Mouse (Mus musculus): ENCODE measurements around the gene Grik5.

DNA sequence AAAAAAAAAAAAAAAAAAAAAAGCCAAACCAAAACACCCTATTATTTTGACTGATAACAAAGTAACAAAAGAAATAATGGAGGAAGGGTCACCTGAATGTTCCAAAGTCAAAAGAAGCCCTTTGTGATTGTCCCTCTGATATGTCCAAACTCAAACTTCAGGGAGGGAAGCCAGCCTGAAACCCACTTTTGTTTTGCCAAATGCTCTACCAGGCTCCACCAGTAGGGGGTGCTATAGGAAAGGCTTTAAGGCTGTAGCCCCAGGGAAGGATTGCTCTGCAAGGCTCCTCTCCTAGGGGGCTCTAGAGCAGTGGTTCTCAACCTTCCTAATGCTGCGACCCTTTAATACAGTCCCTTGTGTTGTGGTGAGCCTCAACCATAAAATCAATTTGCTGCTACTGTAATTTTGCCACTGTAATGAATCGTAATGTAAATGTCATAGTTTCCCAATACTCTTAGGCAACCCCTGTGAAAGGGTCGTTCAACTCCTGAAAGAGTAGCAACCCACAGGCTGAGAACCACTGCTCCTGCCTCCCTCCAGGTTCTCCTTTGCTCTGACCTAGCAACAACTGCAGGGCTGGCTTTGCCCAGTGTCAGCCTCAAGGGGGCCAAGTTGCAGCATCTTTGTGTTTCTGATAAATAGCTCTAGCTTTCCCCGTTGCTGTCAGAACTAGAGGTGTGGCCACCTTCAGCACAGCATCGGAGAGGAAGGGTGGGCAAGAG lies 42.0 kb downstream of the Grik5 start:
- TF ChIP-seq POLR2A (IDR thresholded peaks at IDR 0.05; ENCODE audit: low read depth, low read length) (no peak), CTCF (IDR thresholded peaks at IDR 0.05; ENCODE audit: extremely low read depth, insufficient read length, insufficient replicate concordance, low read depth, low read length) (peak; percentile 83; the same call in 1 of the 2 replicates)

All from small intestine, adult 2 months (tissue).